Mouse (Mus musculus) T-helper 1 cell (primary cell): Measurements from ENCODE around the gene Tpst2.

Source experiments
- in situ Hi-C: fragments of 300-600 bp; cut with MboI, MseI; formaldehyde crosslinking; loops from one replicate; pipeline ENCODE4 v1.15.1; 2025; ENCODE audit warnings: high pct_unique_total_duplicates

Gene Tpst2

DNA sequence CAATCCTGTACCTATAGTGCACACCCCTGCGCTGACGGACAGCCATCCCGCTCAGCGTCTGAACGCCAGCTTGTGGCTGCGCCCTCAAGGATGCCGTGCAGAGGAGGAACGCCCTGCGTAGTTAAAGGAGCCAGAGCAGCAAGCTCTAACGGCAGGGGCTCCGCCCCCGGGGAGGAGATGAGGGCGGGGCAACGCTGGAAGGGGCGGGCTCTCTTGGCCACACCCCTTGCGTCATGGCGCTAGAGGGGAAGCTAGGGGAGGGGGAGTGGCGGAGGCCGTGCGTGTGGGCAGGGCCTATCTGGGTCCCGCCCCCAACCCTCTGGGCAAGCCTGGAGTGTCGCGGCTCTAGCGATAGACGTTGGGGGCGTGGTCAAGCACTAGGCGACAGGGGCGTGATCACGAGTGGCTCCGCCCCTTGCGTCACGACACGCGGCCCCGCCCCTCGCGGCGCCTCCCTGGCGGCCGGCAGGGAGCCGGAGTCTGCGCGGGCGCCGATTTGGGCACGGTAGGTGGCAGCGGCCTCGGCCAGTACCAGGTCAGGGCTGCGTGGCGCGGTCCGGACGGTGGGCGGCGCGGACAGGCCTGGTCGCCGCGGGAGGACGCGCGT is at the start of gene Tpst2:
TSS of gene Tpst2 (plus strand) at position 425 of the 607 bp plus-strand sequence.
- in situ Hi-C loops: loop anchor here (5.0 kb wide), 1 partner anchor 66 kb away; the partner anchor contains the start of genes Hps4 and Srrd

DNA sequence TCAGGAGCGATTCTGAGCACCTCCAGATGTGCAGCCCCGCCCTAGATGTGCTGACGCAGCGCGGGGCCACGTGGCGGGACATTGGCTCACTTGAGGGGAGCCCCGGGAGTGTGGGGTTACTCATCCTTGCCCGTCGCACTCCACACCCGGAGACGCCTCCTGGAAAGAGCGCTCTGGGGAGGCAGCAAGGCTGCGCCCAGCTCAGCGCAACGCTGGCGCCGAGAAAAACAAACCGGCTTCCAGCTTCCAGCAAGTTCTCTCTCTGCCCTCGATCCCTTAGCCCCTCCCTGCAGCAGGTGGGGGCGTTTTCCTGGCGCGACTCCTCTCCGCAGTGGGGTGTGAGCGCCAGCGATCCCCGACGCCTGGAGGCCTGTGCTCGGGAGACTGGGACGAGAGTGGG is 49.1 kb upstream of the Tpst2 start:
- in situ Hi-C loops: no loop called here

DNA sequence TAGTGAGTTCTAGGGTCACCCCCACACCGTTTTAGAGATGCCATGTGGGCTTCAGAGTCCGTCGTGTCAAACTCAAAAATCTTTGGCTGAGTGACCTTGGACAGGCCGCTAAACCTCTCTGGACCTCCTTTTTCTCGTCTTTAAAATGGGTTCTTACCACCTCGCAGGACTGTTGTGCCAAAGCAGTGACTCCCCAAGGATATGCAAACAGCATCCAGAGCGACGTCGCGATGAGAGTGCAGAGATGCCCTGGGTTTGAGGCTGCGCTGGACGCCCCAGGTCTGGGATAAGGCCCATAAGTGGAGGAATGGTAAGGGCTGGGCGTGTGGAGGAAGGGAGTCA is 48.6 kb upstream of the Tpst2 start:
- in situ Hi-C loops: no loop called here

DNA sequence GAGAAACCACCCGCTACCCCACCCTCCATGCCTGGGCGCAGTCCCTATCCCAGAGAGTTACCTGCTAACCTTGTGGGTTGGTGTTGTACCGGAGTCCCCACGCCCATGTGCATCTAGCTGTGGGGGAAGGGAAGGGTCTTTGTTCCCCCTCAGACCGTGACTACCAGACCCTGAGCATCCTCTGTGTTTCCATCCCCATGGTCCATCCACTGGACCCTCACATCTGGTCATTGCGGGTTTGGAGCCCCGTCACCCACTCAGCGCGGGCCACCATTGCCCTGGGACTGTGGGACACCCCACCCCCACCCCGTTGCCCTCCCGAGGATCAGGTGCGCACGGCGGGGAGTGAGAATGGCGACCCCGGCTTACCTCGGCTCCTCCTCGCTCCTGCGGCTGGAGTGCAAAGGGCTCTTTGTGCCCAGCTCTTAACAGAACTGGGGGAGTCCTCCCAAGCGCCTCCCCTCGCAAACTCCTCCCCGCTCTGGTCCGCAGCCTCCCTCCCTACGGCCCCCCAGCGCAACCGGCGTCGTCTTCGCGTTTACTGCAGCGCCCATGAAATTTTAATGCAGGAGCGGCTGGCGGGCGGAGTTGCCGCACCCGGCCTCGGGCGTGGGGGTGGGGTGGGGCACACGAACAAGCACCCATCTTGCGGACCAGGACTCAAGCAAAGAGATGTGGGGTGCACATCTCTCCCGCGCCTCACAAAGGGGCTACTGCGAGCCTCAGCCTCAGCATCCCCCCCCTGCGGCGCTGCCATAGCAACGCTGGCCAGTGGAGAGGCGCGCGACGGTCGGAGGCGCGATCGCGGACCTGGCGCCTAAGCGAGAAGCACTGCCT is 48.0 kb upstream of the Tpst2 start:
- in situ Hi-C loops: no loop called here

DNA sequence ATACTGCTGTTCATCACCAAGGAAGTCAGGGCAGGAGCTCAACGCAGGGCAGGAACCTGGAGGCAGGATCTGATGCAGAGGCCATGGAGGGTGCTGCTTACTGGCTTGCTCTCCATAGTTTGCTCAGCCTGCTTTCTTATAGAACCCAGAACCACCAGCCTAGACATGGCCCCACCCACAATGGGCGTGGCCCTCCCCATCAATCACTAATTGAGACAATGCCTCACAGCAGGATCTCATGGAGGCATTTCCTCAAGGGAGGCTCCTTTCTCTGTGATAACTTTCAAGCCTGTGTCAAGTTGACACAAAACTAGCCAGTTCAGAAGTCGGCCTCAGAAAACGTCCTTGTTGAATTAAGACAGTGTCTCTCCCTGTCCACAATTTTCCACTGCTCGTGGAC is 40.7 kb upstream of the Tpst2 start:
- in situ Hi-C loops: no loop called here

DNA sequence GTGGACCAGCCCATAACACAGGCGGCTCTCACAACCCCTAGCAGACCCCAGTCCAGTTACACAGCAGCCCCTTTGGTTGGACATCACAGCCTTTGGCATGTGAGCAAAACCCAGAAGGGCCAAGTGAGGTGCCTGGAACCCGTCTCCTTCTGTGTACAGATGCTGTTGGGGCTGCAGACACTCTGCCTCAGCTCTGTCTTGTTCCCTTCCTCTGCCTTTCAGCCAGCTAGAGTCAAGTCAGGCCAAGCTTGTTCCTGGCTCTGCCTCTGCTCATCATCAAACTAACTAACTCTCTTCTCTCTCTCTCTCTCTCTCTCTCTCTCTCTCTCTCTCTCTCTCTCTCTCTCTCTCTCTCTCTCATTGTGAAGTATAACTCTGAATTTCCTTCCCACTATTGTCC is 39.9 kb upstream of the Tpst2 start:
- in situ Hi-C loops: no loop called here

DNA sequence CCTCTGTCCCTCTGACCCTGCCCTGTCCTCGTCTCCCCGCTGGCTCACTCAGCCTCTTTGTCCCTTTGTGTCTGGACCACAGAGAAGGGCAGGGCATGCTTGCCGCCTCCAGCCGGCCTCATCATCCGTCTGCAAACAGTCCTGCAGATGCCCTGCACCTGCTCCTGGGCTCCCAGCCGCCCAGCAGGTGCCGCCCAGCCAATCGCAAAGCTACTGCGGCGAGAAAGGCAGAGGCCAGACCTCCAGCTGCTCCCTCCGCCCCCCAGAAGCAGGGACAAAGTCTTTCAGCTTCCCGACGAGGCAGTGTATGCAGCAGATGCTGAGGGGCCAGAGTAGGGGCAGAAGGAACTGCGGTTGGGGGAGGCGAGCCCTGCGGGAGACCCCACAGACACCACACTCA is 39.1 kb upstream of the Tpst2 start:
- in situ Hi-C loops: no loop called here

DNA sequence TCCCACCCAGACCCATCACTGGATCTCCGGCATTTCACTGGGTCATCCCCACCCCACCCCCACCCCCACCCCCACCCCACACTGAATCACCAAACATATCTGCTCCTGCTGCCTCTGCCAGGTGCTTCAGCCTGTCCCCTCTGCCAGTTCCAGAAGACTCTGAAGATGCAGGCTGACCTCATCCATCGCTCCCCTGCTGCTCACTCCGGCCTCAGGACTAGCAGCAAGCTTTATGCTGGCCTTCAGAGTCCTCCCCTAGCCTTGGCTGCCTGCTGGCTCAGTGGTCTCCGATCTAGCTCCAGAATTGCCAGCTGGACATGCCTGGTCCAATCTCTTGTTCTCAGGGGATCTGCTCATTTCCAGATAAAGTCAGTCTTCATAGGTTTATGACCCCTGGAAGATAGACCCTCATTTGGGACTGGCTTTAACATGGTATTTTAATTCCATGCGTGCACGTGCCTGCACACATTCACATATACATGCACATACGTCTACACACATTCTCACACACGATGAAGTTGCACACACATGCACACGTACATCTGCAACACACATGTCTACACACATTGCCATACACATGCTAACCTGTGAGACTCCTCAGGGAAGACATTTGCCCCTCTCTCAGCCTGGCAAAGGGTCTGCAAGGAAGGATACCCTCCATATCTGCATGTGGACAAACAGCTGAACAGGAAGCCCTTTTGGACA is 38.5 kb upstream of the Tpst2 start:
- in situ Hi-C loops: no loop called here

DNA sequence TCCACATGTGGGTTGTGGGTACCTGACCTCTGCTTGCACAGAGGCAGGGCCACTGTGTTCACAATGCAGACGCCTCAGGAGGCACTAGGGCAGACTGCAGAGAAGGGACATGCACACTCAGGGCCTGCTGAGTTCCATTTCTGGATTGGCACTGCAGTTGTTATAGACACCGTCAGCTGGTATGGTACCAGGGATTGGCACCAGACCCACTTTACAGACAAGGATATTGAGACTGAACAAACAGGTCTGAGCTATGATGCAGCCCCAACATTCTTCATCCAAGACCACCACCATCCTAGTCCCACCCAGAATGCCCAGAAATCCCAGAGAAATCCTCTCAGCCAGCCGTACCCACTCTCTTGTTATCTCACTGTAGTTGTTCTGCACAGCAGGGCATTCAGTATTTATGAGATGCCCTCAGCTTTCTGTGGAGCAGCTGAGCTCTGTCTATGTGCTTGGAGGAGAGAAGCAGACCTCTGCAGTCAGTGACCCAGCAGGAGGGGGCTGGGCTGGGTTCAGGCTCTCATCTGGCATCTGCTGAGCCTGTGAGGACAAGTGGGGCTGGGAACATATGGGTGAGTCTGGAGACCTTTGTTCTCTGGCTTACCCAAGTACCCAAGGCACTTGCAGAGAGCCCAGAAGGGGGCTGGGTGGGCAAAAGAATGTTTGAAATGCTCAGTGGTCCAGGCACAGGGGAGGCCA is 37.6 kb upstream of the Tpst2 start:
- in situ Hi-C loops: no loop called here

DNA sequence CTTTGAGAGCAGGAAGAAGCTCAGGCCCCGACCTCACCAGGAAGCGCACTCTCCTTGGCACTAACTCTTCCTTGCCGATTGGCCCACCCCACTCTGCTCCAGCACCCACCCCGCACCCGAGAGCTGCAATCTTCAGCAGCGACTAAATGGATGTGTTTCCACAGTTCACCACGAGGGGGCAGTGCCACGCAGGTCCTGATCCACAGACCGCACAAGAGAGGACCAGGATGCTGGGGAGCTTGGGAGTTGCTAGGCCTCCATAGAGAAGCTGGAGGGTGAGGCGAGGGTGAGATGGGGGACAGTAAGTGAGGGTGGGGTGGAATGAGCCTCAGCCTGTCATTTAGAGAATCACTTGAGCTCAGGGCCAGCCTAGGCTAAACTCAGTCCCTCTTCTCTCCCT is 35.7 kb upstream of the Tpst2 start:
- in situ Hi-C loops: loop anchor here (5.0 kb wide), 1 partner anchor 97 kb away; no protein-coding TSS in a partner anchor

DNA sequence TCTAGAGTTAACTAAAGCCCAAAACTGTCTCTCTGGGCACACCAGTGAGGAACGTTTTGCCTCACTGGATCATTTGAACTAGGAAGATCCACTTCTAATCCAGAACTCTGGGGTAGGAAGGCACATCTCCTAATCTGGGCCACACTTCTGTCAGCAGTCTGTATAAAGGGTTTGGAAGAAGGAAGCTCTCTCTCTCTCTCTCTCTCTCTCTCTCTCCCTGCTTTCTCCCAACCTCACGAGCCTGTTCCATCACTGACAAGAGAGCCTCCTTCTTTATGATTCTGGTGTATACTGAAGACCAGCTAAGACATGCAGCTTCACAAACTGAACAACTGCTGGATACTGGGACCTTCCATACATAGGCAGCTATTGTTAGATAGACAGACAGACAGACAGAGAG is 34.6 kb upstream of the Tpst2 start:
- in situ Hi-C loops: loop anchor here (5.0 kb wide), 1 partner anchor 95 kb away; no protein-coding TSS in a partner anchor

DNA sequence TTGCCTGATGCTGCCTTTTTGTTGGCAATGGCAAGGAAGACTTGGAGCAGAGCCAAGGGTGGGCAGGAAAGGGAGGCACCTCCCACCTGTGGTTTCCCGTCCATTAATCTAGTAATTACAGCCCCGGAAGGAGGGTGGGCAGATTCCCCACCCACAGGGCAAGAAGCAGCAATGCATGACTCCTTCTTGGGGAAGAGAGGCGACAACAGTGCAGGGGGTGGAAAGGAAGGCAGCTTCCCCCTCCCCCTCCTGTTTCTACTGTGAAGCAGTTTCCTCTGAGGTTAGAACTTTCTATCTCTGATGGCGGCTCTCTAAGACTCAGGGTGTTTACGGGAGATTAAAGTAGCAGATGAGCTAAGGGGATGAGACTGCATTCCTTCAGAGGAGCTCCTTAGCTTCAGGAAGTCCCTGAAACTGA is 34.1 kb upstream of the Tpst2 start:
- in situ Hi-C loops: loop anchor here (5.0 kb wide), 1 partner anchor 95 kb away; no protein-coding TSS in a partner anchor

DNA sequence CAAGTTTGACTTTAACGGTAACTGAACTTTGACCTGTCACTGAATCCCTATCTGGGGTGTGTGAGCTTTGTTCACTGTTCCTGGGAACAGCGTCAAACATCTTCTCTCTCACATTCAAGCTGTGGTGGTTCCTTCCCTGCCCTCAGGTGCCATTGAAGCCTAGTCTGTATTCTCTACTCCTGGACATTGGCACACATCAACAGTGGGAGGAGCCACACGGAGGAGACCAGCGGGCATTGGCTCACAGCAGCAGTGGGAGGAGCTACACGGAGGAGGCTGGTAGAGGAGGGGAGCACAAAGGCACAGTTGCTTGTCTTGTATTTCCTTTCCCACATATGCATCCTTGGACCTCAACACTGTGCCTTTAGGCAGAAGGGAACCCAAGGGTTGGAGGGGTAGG is 33.5 kb upstream of the Tpst2 start:
- in situ Hi-C loops: loop anchor here (5.0 kb wide), 1 partner anchor 94 kb away; no protein-coding TSS in a partner anchor

DNA sequence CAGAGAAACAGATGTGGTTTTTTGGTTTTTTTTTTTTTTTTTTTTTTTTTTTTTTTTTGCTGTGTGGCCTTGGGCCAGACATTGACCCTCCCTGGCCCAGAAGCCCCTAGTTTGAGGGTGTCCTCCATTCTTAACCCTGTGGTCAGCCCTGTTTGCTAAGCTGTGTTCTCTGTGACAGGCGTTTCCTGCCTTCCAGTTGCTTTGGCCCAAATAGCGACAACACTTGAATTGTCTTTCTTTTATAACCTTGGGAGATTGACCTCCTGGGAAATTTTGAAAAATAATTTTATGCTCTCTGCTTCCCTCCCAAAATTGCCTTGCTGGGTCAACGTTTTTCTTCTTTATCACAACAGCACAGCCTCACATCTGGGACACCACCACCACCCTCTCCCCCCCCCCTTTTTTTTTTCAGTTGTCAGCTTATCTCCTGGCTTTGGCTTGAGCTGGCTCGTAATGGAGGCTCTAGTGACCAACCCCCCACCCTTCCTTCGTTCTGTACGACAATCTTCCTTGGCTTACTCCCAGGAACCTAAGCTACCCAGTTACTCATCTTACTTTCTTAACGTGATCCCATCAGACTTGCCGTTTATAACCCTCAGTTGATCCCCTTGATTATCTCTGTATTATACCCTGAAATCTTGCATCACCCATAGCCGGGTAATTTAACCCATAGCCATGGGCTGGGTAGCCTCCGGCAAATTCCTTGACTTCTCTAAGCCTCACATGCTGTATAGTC is 32.8 kb upstream of the Tpst2 start:
- in situ Hi-C loops: loop anchor here (5.0 kb wide), 1 partner anchor 94 kb away; no protein-coding TSS in a partner anchor

DNA sequence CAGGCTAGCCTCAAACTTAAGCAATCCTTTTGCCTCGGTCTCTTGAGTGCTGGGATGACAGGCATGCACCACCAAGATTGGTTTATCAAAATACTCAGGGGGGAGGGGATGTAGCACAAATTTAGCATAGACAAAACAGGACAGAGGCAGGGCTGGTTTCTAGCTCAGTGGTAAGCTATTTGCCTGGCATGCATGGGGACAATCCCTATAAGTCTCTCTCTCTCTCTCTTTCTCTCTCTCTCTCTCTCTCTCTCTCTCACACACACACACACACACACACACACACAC is 32.3 kb upstream of the Tpst2 start:
- in situ Hi-C loops: loop anchor here (5.0 kb wide), 1 partner anchor 93 kb away; no protein-coding TSS in a partner anchor

DNA sequence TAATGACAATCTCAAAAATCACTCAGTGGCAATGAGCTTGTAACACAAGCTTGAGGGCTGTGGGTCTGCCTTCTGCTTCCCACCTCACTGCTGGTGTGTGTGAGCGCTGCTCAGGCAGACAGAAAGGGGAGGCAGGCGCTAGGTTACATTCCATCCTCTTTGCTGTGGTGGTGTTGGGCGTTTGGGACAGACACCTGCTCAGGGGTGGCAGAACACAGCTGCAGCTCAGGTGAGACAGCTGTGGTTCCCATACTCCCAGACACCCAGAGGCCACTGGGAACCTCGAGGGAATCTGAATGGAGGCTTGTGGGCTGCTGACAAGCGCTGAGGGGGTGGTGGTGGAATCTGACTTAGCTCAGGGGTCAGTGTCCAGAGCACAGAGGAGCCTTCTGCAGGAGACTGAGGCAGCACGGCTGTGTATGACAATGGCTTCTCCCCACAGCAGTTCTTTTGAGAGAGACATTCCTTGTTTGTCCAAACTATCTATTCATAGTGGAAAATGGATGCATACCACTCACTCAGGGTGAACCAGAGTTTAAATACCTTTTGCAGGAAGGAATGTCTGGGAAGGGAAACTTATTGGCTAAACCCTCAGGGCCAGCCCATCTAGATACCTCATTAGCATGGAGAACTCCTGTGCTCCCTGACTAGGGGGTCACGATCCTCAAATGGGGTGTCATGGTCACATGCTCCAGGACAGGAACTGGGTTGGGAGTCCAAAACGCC is 31.4 kb upstream of the Tpst2 start:
- in situ Hi-C loops: loop anchor here (5.0 kb wide), 1 partner anchor 92 kb away; no protein-coding TSS in a partner anchor

DNA sequence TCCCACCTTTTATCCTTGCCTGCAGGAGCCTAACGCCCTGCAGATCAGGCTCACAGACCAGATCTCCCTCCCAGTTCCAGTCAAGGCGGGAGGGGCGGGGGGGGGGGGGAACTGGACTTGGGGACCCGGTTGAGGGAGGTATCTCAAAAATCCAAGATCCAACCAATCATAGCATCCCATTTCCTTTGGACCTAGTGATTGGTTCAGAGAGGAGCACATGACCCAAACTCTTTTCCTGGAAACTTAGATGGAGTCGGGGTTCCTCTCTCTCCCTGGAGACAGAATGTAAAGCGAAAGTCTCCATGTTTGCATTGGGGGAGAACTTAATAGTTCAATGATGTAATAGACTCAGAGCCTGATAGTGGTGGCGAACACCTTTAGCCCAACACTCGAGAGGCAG is 29.1 kb upstream of the Tpst2 start:
- in situ Hi-C loops: no loop called here

DNA sequence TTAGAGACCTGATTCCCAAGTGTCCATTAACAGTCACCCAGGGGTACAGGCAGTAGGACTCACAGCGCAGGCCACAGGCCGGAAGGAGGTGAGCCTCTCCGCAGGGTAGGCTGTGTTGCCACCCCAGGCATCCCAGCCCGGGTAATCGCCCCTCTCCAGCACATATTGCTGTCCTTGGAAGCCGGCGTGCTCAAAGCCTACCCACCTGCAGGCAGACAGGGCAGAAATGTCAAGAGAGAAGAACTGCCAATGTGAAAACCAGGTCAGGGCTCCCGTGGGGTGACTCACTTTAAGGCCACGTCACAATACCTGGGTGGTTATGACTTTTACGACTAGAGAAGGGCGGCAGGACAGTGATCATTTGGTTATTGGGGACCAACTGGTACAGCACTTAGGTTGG is 27.4 kb upstream of the Tpst2 start:
- in situ Hi-C loops: no loop called here

DNA sequence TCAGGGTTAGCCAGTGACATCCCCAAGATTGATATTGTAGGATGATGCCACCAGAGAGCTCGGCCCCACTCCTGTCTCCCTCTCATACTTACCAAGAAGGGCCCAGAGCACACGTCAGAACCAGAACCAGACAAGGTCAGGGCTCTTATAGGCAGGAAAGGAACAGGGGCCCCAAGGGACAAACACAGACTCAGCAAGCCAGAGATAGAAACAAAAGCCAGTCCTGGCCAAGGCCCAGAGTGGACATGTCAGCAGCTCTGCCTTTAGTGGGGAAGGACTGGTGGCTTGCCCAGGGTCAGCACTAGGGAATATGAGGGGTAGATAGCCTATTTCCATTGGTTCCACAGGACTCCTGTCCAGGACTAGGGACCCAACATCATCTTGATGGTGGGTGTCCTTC is 24.1 kb upstream of the Tpst2 start, which contains the start of gene Cryba4:
TSS of gene Cryba4 (minus strand) at position 119 of the 400 bp plus-strand sequence.
- in situ Hi-C loops: loop anchor here (25.0 kb wide), 1 partner anchor 1860 kb away; no protein-coding TSS in a partner anchor

DNA sequence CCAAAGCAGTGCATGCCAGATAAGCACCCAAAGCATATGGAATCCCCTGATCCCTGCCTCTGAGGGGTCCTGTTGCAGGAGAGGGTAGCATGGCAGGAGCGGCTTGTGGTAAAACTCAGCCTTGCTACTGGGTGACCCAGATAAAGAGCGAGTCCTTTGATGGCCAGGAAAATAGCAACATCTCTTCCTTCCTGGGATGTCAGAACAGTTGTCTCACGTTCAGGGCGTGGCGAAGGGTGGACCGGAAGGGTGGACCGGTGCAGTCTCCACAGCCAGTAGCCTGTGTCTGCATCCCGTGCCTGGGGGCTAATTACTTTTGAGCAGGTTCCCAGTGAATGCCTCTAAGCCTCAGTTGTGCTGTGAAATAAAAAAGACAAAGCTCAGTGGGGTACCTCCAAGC is 23.3 kb upstream of the Tpst2 start:
- in situ Hi-C loops: loop anchor here (25.0 kb wide), 1 partner anchor 1859 kb away; no protein-coding TSS in a partner anchor
